Mouse (Mus musculus) spleen, adult 10 weeks (tissue): Measurements from ENCODE around the gene Xbp1. TPM values are rescaled to one million over a fixed set of nuclear protein-coding genes. Genes with fewer than 3 reads are reported as not detected.

Experiments
- polyA plus RNA-seq: library from polyadenylated mRNA; stranded (reverse); fragments of 350-450 nt; fragmentation: Illumina TruSeq; extraction: RNeasy Lipid Tissue Mini Kit (QIAGEN cat#74804); gene quantifications from one replicate; pipeline ENCODE4 v1.2.3, GENCODE M21; 2015; ENCODE audit warnings: low replicate concordance; ENCODE audit not compliant: insufficient read depth

Xbp1 gene
- 242 TPM for polyA plus RNA-seq

DNA sequence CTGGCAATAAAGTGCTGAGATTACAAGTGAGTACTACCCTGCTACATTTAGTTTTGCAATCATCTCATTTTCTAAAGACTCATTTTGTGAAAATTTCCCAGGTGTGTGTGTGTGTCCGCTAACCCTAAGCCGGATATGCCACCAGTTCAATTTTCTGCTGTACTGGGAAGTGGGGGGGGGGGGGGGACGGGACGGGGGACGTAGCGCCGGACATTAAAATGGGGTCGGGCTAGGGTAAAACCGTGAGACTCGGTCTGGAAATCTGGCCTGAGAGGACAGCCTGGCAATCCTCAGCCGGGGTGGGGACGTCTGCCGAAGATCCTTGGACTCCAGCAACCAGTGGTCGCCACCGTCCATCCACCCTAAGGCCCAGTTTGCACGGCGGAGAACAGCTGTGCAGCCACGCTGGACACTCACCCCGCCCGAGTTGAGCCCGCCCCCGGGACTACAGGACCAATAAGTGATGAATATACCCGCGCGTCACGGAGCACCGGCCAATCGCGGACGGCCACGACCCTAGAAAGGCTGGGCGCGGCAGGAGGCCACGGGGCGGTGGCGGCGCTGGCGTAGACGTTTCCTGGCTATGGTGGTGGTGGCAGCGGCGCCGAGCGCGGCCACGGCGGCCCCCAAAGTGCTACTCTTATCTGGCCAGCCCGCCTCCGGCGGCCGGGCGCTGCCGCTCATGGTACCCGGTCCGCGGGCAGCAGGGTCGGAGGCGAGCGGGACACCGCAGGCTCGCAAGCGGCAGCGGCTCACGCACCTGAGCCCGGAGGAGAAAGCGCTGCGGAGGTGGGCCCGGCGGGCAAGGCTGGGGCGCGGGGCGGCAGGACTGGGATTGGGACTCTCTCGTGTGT is at the start of gene Xbp1:
Xbp1 (plus strand) TSS at position 248 of the 854 bp plus-strand sequence.

DNA sequence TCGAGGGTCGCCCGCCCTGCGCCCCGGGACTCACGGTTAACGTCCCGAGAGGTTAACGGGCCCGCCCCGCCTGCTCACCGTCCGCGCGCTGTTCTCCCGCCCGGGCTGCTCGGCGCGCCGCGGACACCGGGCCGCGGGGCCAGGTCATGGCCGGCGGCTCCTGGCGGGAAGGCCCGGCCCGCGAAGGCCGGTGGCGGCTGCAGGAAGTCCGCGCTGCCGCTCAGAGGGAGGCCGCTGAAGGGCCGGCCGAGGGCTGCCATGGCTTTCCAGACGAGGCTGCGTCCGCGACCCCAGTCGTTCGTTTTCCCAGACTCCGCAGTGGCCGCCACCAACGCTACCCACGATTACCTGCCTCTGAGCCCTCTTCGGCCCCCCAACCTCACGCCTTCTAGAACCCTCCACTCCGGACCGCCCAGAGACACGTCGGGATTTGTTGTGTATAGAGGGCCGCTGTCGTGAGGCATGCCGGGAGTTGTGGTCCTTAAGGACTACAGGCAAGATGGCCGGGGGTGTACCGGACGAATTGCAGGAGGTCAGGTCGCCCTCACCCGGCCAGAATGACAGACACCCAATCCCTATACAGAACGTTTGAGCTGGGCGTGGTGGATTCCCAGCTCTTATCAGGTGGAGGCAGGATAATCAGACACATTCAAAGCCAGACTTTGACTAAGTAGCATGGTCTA is 21.5 kb downstream of the Xbp1 start, which contains the start of gene Ccdc117:
Ccdc117 (minus strand) TSS at position 389 of the 683 bp plus-strand sequence.

DNA sequence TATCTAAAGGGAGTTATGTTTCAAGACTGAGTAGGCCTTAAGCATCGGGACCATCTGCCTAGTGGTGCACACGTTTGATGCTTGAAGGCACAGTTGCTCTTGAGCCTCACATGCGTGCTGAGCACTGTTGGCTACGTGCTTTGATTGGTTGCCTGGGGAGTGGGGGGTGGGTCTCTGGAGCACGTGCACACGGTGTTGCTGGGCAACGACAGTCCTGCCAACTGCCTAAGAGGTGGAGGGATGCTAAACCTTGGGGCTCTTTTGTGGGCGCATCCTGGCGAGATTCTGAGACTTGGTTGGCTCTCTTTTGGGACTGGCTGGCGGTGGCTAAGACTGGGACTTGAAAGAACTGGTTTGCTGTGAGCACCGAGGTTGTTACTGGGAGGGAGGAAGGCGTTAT is 49.0 kb downstream of the Xbp1 start, which contains the start of gene Ankrd36:
Ankrd36 (plus strand) TSS at position 211 of the 400 bp plus-strand sequence.

Other genes with a start within 250 kb of the Xbp1 start
- 4.5 TPM for gene Znrf3, start 75.8 kb upstream of the Xbp1 start, polyA plus RNA-seq
- gene Ccdc117, start 21.5 kb downstream of the Xbp1 start, polyA plus RNA-seq: 50.7 TPM
- not detected for gene Ankrd36, start 49.0 kb downstream of the Xbp1 start, polyA plus RNA-seq
- 33.0 TPM for gene Mrps24, start 195.0 kb downstream of the Xbp1 start, polyA plus RNA-seq
- 9.5 TPM for gene Urgcp, start 241.7 kb downstream of the Xbp1 start, polyA plus RNA-seq